Mouse (Mus musculus): ENCODE data around the gene Gabrb2.

The Gabrb2 gene

GRCm38 (mm10) chr11:42532577-42532976, 113.0 kb downstream of the Gabrb2 start:
- DNase-seq (ENCODE audit: low spot score in 2 of 2), result no peak

- DNase-seq (ENCODE audit: low spot score in 2 of 2), result no peak
Observed at GRCm38 (mm10) chr11:42535286-42535685, 115.7 kb downstream of the Gabrb2 start.

- no peak for DNase-seq (ENCODE audit: low spot score in 2 of 2)
Observed at GRCm38 (mm10) chr11:42535861-42536260, 116.3 kb downstream of the Gabrb2 start.

GRCm38 (mm10) chr11:42542861-42543260, 123.3 kb downstream of the Gabrb2 start:
- DNase-seq (ENCODE audit: low spot score in 2 of 2), result no peak

GRCm38 (mm10) chr11:42566023-42566422, 146.5 kb downstream of the Gabrb2 start:
- no peak for DNase-seq (ENCODE audit: low spot score in 2 of 2)

GRCm38 (mm10) chr11:42571467-42571866, 151.9 kb downstream of the Gabrb2 start:
- no peak for DNase-seq (ENCODE audit: low spot score in 2 of 2)

GRCm38 (mm10) chr11:42575146-42575873, 155.8 kb downstream of the Gabrb2 start:
- DNase-seq (ENCODE audit: low spot score in 2 of 2), result no peak

- DNase-seq (ENCODE audit: low spot score in 2 of 2), result no peak
Observed at GRCm38 (mm10) chr11:42579804-42580203, 160.2 kb downstream of the Gabrb2 start.

- no peak for DNase-seq (ENCODE audit: low spot score in 2 of 2)
Observed at GRCm38 (mm10) chr11:42581123-42581522, 161.6 kb downstream of the Gabrb2 start.

- no peak for DNase-seq (ENCODE audit: low spot score in 2 of 2)
Observed at GRCm38 (mm10) chr11:42581753-42582152, 162.2 kb downstream of the Gabrb2 start.

- no peak for DNase-seq (ENCODE audit: low spot score in 2 of 2)
Observed at GRCm38 (mm10) chr11:42592418-42592817, 172.9 kb downstream of the Gabrb2 start.

- peak; percentile 56 to 66 for DNase-seq (ENCODE audit: low spot score in 2 of 2)
Observed at GRCm38 (mm10) chr11:42606225-42606624, 186.7 kb downstream of the Gabrb2 start.

- DNase-seq (ENCODE audit: low spot score in 2 of 2), result no peak
Observed at GRCm38 (mm10) chr11:42609128-42609763, 189.7 kb downstream of the Gabrb2 start.

- no peak for DNase-seq (ENCODE audit: low spot score in 2 of 2)
Observed at GRCm38 (mm10) chr11:42618195-42618594, 198.6 kb downstream of the Gabrb2 start.

- peak; percentile 44 to 49 for DNase-seq (ENCODE audit: low spot score in 2 of 2)
Observed at GRCm38 (mm10) chr11:42621109-42621508, 201.6 kb downstream of the Gabrb2 start.

GRCm38 (mm10) chr11:42650111-42650510, 230.6 kb downstream of the Gabrb2 start:
- DNase-seq (ENCODE audit: low spot score in 2 of 2), result peak; percentile 28 to 53

GRCm38 (mm10) chr11:42651572-42651971, 232.0 kb downstream of the Gabrb2 start:
- DNase-seq (ENCODE audit: low spot score in 2 of 2), result no peak

GRCm38 (mm10) chr11:42654189-42654588, 234.6 kb downstream of the Gabrb2 start:
- no peak for DNase-seq (ENCODE audit: low spot score in 2 of 2)

- DNase-seq (ENCODE audit: low spot score in 2 of 2), result no peak
Observed at GRCm38 (mm10) chr11:42668657-42669056, 249.1 kb downstream of the Gabrb2 start.
